Mouse (Mus musculus) kidney, adult 11 months (tissue): ENCODE measurements at regions not wholly inside any gene's neighbourhood (a gene's known extent, or its start where the extent isn't known, plus 50 kb on each side); places are given as distances from the start of the nearest gene placed in this dataset.

Experiments
- DNase-seq: peaks from one replicate; pipeline ENCODE4 v3.0.0; 2022

- no peak for DNase-seq
Measured at GRCm38 (mm10) chr3:131698070-131698750, 133.6 kb downstream of the Papss1 start.

- DNase-seq, result no peak
Measured at GRCm38 (mm10) chr3:131703134-131703533, 138.6 kb downstream of the Papss1 start.

GRCm38 (mm10) chr3:131713532-131713931, 149.0 kb downstream of the Papss1 start:
- DNase-seq, result no peak

GRCm38 (mm10) chr3:131718761-131719160, 154.2 kb downstream of the Papss1 start:
- DNase-seq, result no peak

- DNase-seq, result no peak
Measured at GRCm38 (mm10) chr3:131728618-131729017, 164.1 kb downstream of the Papss1 start.

- peak; percentile 38 for DNase-seq
Measured at GRCm38 (mm10) chr3:131734226-131734625, 169.7 kb downstream of the Papss1 start.

- DNase-seq, result no peak
Measured at GRCm38 (mm10) chr3:131737461-131737860, 172.9 kb downstream of the Papss1 start.

GRCm38 (mm10) chr3:131737953-131738598, 173.5 kb downstream of the Papss1 start:
- no peak for DNase-seq

GRCm38 (mm10) chr3:131755537-131755936, 191.0 kb downstream of the Papss1 start:
- DNase-seq, result no peak

- no peak for DNase-seq
Measured at GRCm38 (mm10) chr3:131756126-131756525, 191.6 kb downstream of the Papss1 start.

- DNase-seq, result peak; percentile 7
Measured at GRCm38 (mm10) chr3:131769976-131770375, 205.4 kb downstream of the Papss1 start.

GRCm38 (mm10) chr3:131770486-131770885, 205.9 kb downstream of the Papss1 start:
- no peak for DNase-seq

- DNase-seq, result no peak
Measured at GRCm38 (mm10) chr3:131771863-131772546, 207.4 kb downstream of the Papss1 start.

- DNase-seq, result no peak
Measured at GRCm38 (mm10) chr3:131772593-131772992, 208.0 kb downstream of the Papss1 start.

- DNase-seq, result no peak
Measured at GRCm38 (mm10) chr3:131775431-131775830, 210.9 kb downstream of the Papss1 start.

GRCm38 (mm10) chr3:131776650-131777049, 212.1 kb downstream of the Papss1 start:
- no peak for DNase-seq

- no peak for DNase-seq
Measured at GRCm38 (mm10) chr3:131779803-131780202, 215.2 kb downstream of the Papss1 start.

GRCm38 (mm10) chr3:131785524-131785923, 221.0 kb downstream of the Papss1 start:
- no peak for DNase-seq

GRCm38 (mm10) chr3:131788321-131788720, 223.8 kb downstream of the Papss1 start:
- DNase-seq, result no peak

- DNase-seq, result no peak
Measured at GRCm38 (mm10) chr3:131789177-131789576, 224.6 kb downstream of the Papss1 start.

GRCm38 (mm10) chr3:131794056-131794455, 229.5 kb downstream of the Papss1 start:
- DNase-seq, result no peak

GRCm38 (mm10) chr3:131795108-131796005, 230.8 kb downstream of the Papss1 start:
- no peak for DNase-seq

GRCm38 (mm10) chr3:131799774-131800173, 235.2 kb downstream of the Papss1 start:
- no peak for DNase-seq
